Mouse (Mus musculus) small intestine, adult 2 months (tissue): ENCODE measurements at regions not wholly inside any gene's neighbourhood (a gene's known extent, or its start where the extent isn't known, plus 50 kb on each side); places are given as distances from the start of the nearest gene placed in this dataset.

Source experiments
- CTCF ChIP-seq: fragments of 200-500 bp; IDR thresholded peaks from 2 replicates; pipeline ENCODE4 v1.5.1; 2012; ENCODE audit warnings: low read depth, mild to moderate bottlenecking, control low read depth, inconsistent platforms, low read length, moderate library complexity, mixed read lengths; ENCODE audit not compliant: insufficient replicate concordance, insufficient read length; ENCODE audit errors: extremely low read depth
- POLR2A ChIP-seq: fragments of 200-500 bp; IDR thresholded peaks from 2 replicates; pipeline ENCODE4 v1.6.1; 2012; ENCODE audit warnings: low read depth, mild to moderate bottlenecking, control low read depth, inconsistent platforms, low read length, moderate library complexity

DNA sequence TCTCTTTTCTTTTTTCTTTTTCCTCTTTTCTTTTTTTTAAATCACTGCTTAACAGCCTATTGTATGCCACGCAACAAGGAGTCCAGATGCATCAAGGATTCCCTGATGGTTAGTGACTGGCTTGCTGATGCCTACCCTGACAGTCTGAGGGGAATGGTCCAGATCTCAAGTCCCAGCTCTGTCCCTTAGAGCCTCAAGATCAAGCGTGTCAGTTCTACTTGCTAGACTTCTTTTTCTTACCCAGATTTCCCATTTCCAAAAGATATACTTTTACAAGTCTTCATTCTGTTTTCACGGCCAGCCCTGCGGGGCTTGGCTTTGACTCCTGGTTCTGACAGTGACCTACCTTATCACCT, 68.1 kb upstream of the Il12b start:
- no peak for TF ChIP-seq CTCF
- TF ChIP-seq POLR2A, result no peak
